Mouse (Mus musculus): ENCODE measurements around the gene Katnb1.
A peak's percentile ranks its signal among the peaks of the same experiment; 100 is the strongest.

DNA sequence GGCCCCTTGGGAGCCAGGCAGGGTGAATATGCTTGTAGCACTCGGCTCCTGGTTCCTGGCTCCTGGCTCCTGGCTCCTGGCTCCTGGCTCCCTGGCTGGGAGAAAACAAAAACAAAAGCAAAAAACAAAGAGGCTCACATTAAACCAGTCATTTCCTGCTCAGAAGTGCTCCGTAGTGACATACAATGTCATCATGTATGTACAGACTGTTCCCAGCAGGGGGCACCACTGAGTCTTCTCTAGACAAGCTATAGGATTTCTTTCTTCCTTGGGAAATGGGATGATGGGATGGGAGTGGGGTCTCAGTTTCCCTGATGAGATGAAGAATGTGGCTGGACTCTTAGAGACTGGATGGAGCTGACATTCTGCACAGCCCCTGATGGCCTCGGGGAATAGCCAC lies 13.4 kb upstream of the Katnb1 start:
- TF ChIP-seq CTCF (IDR thresholded peaks at IDR 0.05; ENCODE audit: low read depth, low read length) (peak; percentile 9), POLR2A (IDR thresholded peaks at IDR 0.05; ENCODE audit: insufficient read depth, low read length) (no peak)
